Mouse (Mus musculus): ENCODE results near the gene Kif1b. TPM values are rescaled to one million over a fixed set of nuclear protein-coding genes. Genes with fewer than 3 reads are reported as not detected.

Gene Kif1b
- total and polyA plus RNA-seq, 3 experiments, result 8.8 to 20.2 (median 16.3) TPM

DNA sequence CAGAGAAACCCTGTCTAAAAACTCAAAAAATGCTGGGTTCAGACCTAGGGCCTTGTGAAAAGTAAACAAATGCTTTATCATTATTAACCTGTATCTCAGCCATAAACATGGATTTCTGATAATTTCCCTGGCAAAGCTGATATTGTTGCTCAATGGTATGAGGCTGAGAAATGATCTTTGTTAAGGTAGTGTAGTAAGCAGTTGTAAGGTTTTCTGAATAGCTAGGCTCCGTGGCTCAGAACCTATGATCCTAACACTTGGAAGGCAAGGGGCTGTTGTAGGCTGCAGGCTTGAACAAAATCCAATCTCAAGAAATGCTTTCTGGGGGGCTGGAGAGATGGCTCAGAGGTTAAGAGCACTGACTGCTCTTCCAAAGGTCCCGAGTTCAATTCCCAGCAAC is 118.9 kb downstream of the Kif1b start:
- Histone ChIP-seq H3K9me3 (replicated peaks; ENCODE audit: insufficient read depth, low read length) (no peaks in the 10 kb centered on the region), H3K27ac (ENCODE audit: control insufficient read depth, low read depth, low read length) (no peak overlapping the region), H3K79me2 (ENCODE audit: control insufficient read depth, insufficient read depth, low read length, poor library complexity) (no peaks in the 10 kb centered on the region), H3K4me3 (ENCODE audit: control insufficient read depth in 1 of 2, insufficient read depth in 1 of 2, low read depth in 2 of 2, low read length in 2 of 2) (no peak overlapping the region), H3K27me3 (ENCODE audit: control insufficient read depth in 1 of 2, insufficient read depth in 2 of 2, low read length in 2 of 2) (no peaks in the 10 kb centered on the region), H3K36me3 (ENCODE audit: control insufficient read depth in 1 of 2, insufficient read depth in 2 of 2, low read length in 2 of 2) (no peaks in the 10 kb centered on the region), H3K4me1 (ENCODE audit: control insufficient read depth in 1 of 2, insufficient read depth in 2 of 2, low read length in 2 of 2) (no peaks in the 10 kb centered on the region), H3K9ac (ENCODE audit: control insufficient read depth, low read depth, low read length, poor library complexity, severe bottlenecking) (no peak overlapping the region)
- no peak for DNase-seq (ENCODE audit: low read depth, low spot score)
- TF ChIP-seq CHD1 (IDR thresholded peaks at IDR 0.05; ENCODE audit: low read depth, low read length), result no peak
- TF ChIP-seq MAFK (IDR thresholded peaks at IDR 0.05; ENCODE audit: borderline replicate concordance, low read depth, low read length), result no peak
- no peak for TF ChIP-seq MAX (IDR thresholded peaks at IDR 0.05; ENCODE audit: low read length)
- TF ChIP-seq MXI1 (IDR thresholded peaks at IDR 0.05; ENCODE audit: low read depth, low read length), result no peak
- no peak for TF ChIP-seq BHLHE40 (IDR thresholded peaks at IDR 0.05; ENCODE audit: borderline replicate concordance, low read depth, low read length)
- no peak for TF ChIP-seq SMC3 (IDR thresholded peaks at IDR 0.05; ENCODE audit: low read depth, low read length)
- TF ChIP-seq MAZ (IDR thresholded peaks at IDR 0.05; ENCODE audit: low read depth, low read length), result no peak
- TF ChIP-seq RCOR1 (IDR thresholded peaks at IDR 0.05; ENCODE audit: low read depth, low read length), result no peak
- TF ChIP-seq ZNF384 (IDR thresholded peaks at IDR 0.05; ENCODE audit: low read depth, low read length), result no peak
- TF ChIP-seq NRF1 (IDR thresholded peaks at IDR 0.05; ENCODE audit: insufficient read depth, low read depth, low read length, poor library complexity, severe bottlenecking), result no peak
- no peak for TF ChIP-seq RAD21 (IDR thresholded peaks at IDR 0.05; ENCODE audit: low read depth, low read length)
- TF ChIP-seq MYB (IDR thresholded peaks at IDR 0.05; ENCODE audit: low read depth, low read length), result no peak
- TF ChIP-seq ELF1 (IDR thresholded peaks at IDR 0.05; ENCODE audit: low read depth, low read length), result no peak
- TF ChIP-seq HCFC1 (IDR thresholded peaks at IDR 0.05; ENCODE audit: low read depth, low read length), result no peak
- no peak for TF ChIP-seq TAL1 (IDR thresholded peaks at IDR 0.05; ENCODE audit: low read length)
- no peak for TF ChIP-seq USF2 (IDR thresholded peaks at IDR 0.05; ENCODE audit: borderline replicate concordance in 1 of 2, insufficient read depth in 1 of 2, low read depth in 1 of 2, low read length in 2 of 2)
- no peak for TF ChIP-seq EP300 (IDR thresholded peaks at IDR 0.05; ENCODE audit: low read depth in 1 of 2, low read length in 2 of 2)
- TF ChIP-seq POLR2A (IDR thresholded peaks at IDR 0.05; ENCODE audit: control insufficient read depth in 1 of 2, insufficient read depth in 1 of 2, low read depth in 1 of 2, low read length in 2 of 2, poor library complexity in 1 of 2), result no peak
- no peak for TF ChIP-seq TCF12 (IDR thresholded peaks at IDR 0.05; ENCODE audit: low read depth, low read length)
- TF ChIP-seq POLR2AphosphoS2 (IDR thresholded peaks at IDR 0.05; ENCODE audit: low read length), result no peak

DNA sequence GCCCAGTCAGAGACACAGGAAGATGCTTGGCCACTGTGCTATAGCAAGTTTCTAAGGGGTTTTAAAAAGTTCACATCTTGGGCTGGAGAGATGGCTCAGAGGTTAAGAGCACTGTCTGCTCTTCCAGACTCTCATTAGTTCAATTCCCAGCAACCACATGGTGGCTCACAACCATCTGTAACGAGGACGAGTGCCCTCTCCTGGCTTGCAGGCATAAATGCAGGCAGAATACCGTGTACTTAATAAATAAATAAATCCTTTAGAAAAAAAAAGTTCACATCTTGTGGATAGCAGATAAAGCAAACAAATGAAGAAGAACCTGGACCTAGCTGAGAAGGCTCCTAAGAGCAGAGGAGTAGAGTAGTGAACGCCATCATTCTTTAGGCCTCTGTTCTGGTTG is 124.7 kb downstream of the Kif1b start:
- Histone ChIP-seq H3K27ac (ENCODE audit: control insufficient read depth, low read depth, low read length) (no peak overlapping the region), H3K4me1 (ENCODE audit: control insufficient read depth in 1 of 2, insufficient read depth in 2 of 2, low read length in 2 of 2) (no peaks in the 10 kb centered on the region), H3K79me2 (ENCODE audit: control insufficient read depth, insufficient read depth, low read length, poor library complexity) (no peaks in the 10 kb centered on the region), H3K9me3 (replicated peaks; ENCODE audit: insufficient read depth, low read length) (no peaks in the 10 kb centered on the region), H3K4me3 (ENCODE audit: control insufficient read depth in 1 of 2, insufficient read depth in 1 of 2, low read depth in 2 of 2, low read length in 2 of 2) (no peak overlapping the region), H3K36me3 (ENCODE audit: control insufficient read depth in 1 of 2, insufficient read depth in 2 of 2, low read length in 2 of 2) (no peaks in the 10 kb centered on the region), H3K9ac (ENCODE audit: control insufficient read depth, low read depth, low read length, poor library complexity, severe bottlenecking) (no peak overlapping the region), H3K27me3 (ENCODE audit: control insufficient read depth in 1 of 2, insufficient read depth in 2 of 2, low read length in 2 of 2) (no peaks in the 10 kb centered on the region)
- peak; percentile 79 for DNase-seq (ENCODE audit: low read depth, low spot score)
- TF ChIP-seq NELFE (IDR thresholded peaks at IDR 0.05; ENCODE audit: low read depth, low read length), result no peak
- TF ChIP-seq JUND (IDR thresholded peaks at IDR 0.05; ENCODE audit: low read depth, low read length), result no peak
- no peak for TF ChIP-seq KAT2A (conservative IDR thresholded peaks at IDR 0.05; ENCODE audit: low read depth, low read length)
- peak; percentile 85 for TF ChIP-seq SMC3 (IDR thresholded peaks at IDR 0.05; ENCODE audit: low read depth, low read length)
- no peak for TF ChIP-seq ELF1 (IDR thresholded peaks at IDR 0.05; ENCODE audit: low read depth, low read length)
- no peak for TF ChIP-seq USF1 (IDR thresholded peaks at IDR 0.05; ENCODE audit: low read depth, low read length)
- TF ChIP-seq CTCF (IDR thresholded peaks at IDR 0.05 in 2 of 3, conservative IDR thresholded peaks at IDR 0.05 in 1 of 3; ENCODE audit: control insufficient read depth in 1 of 3, insufficient read depth in 1 of 3, low read depth in 2 of 3, low read length in 3 of 3, poor library complexity in 1 of 3, severe bottlenecking in 1 of 3), result peak; percentile 53 to 87 (median 63)
- no peak for TF ChIP-seq MAZ (IDR thresholded peaks at IDR 0.05; ENCODE audit: low read depth, low read length)
- TF ChIP-seq GATA1 (IDR thresholded peaks at IDR 0.05; ENCODE audit: low read depth, low read length), result no peak
- no peak for TF ChIP-seq ZMIZ1 (IDR thresholded peaks at IDR 0.05; ENCODE audit: low read depth, low read length)
- TF ChIP-seq E2F4 (IDR thresholded peaks at IDR 0.05; ENCODE audit: borderline replicate concordance, low read depth, low read length), result no peak
- TF ChIP-seq GABPA (IDR thresholded peaks at IDR 0.05; ENCODE audit: low read depth, low read length), result no peak
- no peak for TF ChIP-seq USF2 (IDR thresholded peaks at IDR 0.05; ENCODE audit: borderline replicate concordance in 1 of 2, insufficient read depth in 1 of 2, low read depth in 1 of 2, low read length in 2 of 2)
- TF ChIP-seq MAX (IDR thresholded peaks at IDR 0.05; ENCODE audit: low read length), result 0 out of 2 replicates have a peak, but pooled peaks have one; percentile 25
- TF ChIP-seq NRF1 (IDR thresholded peaks at IDR 0.05; ENCODE audit: insufficient read depth, low read depth, low read length, poor library complexity, severe bottlenecking), result no peak
- TF ChIP-seq RAD21 (IDR thresholded peaks at IDR 0.05; ENCODE audit: low read depth, low read length), result peak; percentile 53
- 0 out of 2 replicates have a peak, but pooled peaks have one; percentile 24 for TF ChIP-seq SIN3A (IDR thresholded peaks at IDR 0.05; ENCODE audit: low read length)
- TF ChIP-seq ZNF384 (IDR thresholded peaks at IDR 0.05; ENCODE audit: low read depth, low read length), result peak; percentile 84
- TF ChIP-seq UBTF (IDR thresholded peaks at IDR 0.05; ENCODE audit: borderline replicate concordance, insufficient read depth, low read depth, low read length), result no peak
